Mouse (Mus musculus) CH12.LX (cell line): Measurements from ENCODE around the gene Chd2.

ENCODE experiments used
- KAT2A ChIP-seq: IDR thresholded peaks from 2 replicates; pipeline ENCODE4 v1.6.1; 2012; ENCODE audit warnings: low read length, improper control_type of control experiment, inconsistent platforms; ENCODE audit not compliant: insufficient replicate concordance
- POLR2AphosphoS2 ChIP-seq: IDR thresholded peaks from 2 replicates; pipeline ENCODE4 v1.6.1; 2011; ENCODE audit warnings: low read depth, low read length, improper control_type of control experiment
- RCOR1 ChIP-seq: conservative IDR thresholded peaks from 2 replicates; pipeline ENCODE4 v1.6.1; 2012; ENCODE audit warnings: low read depth, mild to moderate bottlenecking, inconsistent platforms, low read length, improper control_type of control experiment
- TCF12 ChIP-seq: IDR thresholded peaks from 2 replicates; pipeline ENCODE4 v1.6.1; 2014; ENCODE audit warnings: low read depth, mild to moderate bottlenecking, inconsistent platforms, low read length, improper control_type of control experiment
- ZNF384 ChIP-seq: IDR thresholded peaks from 2 replicates; pipeline ENCODE4 v1.6.1; 2012; ENCODE audit warnings: low read depth, low read length, improper control_type of control experiment, inconsistent platforms

- no peak for TF ChIP-seq KAT2A
- TF ChIP-seq RCOR1: no peak
- TF ChIP-seq POLR2AphosphoS2: no peak
- no peak for TF ChIP-seq ZNF384
- no peak for TF ChIP-seq TCF12
Observed at GRCm38 (mm10) chr7:73545004-73545403, 3.4 kb upstream of the Chd2 start.
